Mouse (Mus musculus) left cerebral cortex, adult 2 months (tissue): ENCODE data around the gene Uox. TPM values are rescaled to one million over a fixed set of nuclear protein-coding genes. Genes with fewer than 3 reads are reported as not detected.

Source experiments
- DNase-seq, 2 experiments: peaks; one replicate each; pipeline ENCODE4 v3.0.0; 2021 to 2022; ENCODE audit warnings: low spot score in 2 of 2, mixed read lengths in 1 of 2; ENCODE audit errors: extremely low spot score in 1 of 2
- H3K27ac ChIP-seq: fragments of 200-600 bp; 2 replicates; pipeline ENCODE4 v1.8.1; 2022
- H3K4me3 ChIP-seq: fragments of 200-600 bp; 2 replicates; pipeline ENCODE4 v1.8.1; 2022
- CTCF ChIP-seq: fragments of 200-600 bp; IDR thresholded peaks from 2 replicates; pipeline ENCODE4 v1.8.1; 2022; ENCODE audit warnings: antibody characterized with exemption, mild to moderate bottlenecking, moderate library complexity
- intact Hi-C: fragments of 180-260 bp; cut with DNase I; formaldehyde crosslinking; loops from one replicate; pipeline ENCODE4 v1.15.1; 2025
- total RNA-seq, 2 experiments: library from RNA; stranded (reverse); gene quantifications; 2 replicates each; pipeline ENCODE4 v1.2.3; 2021

The Uox gene
- total RNA-seq, 2 experiments from 2014 or later = 0.27 to 0.37 TPM

- intact Hi-C loops = no loop called here
Observed at GRCm38 (mm10) chr3:146611261-146611660, 41.0 kb downstream of the Uox start.

GRCm38 (mm10) chr3:146611821-146612220, 41.6 kb downstream of the Uox start:
- no peak overlapping the region for H3K4me3 ChIP-seq
- TF ChIP-seq CTCF = no peak
- H3K27ac ChIP-seq = no peak overlapping the region; the same call in 1 of the 2 replicates
- DNase-seq = no peak
- intact Hi-C loops = no loop called here

More at GRCm38 (mm10) chr3:146611261-146611660, 41.0 kb downstream of the Uox start:
- no peak for TF ChIP-seq CTCF
- peak overlapping the region; percentile 51 for H3K27ac ChIP-seq
- no peak overlapping the region for H3K4me3 ChIP-seq
- no peak for DNase-seq

GRCm38 (mm10) chr3:146615496-146615895, 45.3 kb downstream of the Uox start, which contains the start of gene Dnase2b:
Gene Dnase2b, minus strand, starts transcription at chr3:146615596.
- no peak for DNase-seq
- no peak for TF ChIP-seq CTCF
- no peak within 1 kb of the TSS for H3K4me3 ChIP-seq
- H3K27ac ChIP-seq = no peak within 1 kb of the TSS
- intact Hi-C loops = no loop called here

- TF ChIP-seq CTCF = no peak
- intact Hi-C loops = no loop called here
- no peak for DNase-seq
- Histone ChIP-seq H3K27ac (no peak overlapping the region), H3K4me3 (no peak overlapping the region)
Observed at GRCm38 (mm10) chr3:146616533-146617283, 46.5 kb downstream of the Uox start.

GRCm38 (mm10) chr3:146617946-146618345, 47.7 kb downstream of the Uox start:
- Histone ChIP-seq H3K27ac (no peak overlapping the region), H3K4me3 (no peak overlapping the region)
- intact Hi-C loops = no loop called here
- no peak for TF ChIP-seq CTCF
- DNase-seq = no peak

GRCm38 (mm10) chr3:146618357-146618756, 48.1 kb downstream of the Uox start:
- no peak overlapping the region for H3K27ac ChIP-seq
- intact Hi-C loops = no loop called here
- TF ChIP-seq CTCF = no peak
- no peak for DNase-seq
- H3K4me3 ChIP-seq = no peak overlapping the region

- H3K27ac ChIP-seq = peak overlapping the region; percentile 88
Observed at GRCm38 (mm10) chr3:146620101-146620500, 49.9 kb downstream of the Uox start.

GRCm38 (mm10) chr3:146620555-146621249, 50.5 kb downstream of the Uox start:
- Histone ChIP-seq H3K4me3 (no peak overlapping the region), H3K27ac (peak overlapping the region; percentile 88)
- no peak for TF ChIP-seq CTCF
- DNase-seq = peak; percentile 71 to 74
- intact Hi-C loops = loop anchor here (1.0 to 5.0 kb wide), 6 partner anchors 21 to 278 kb away; no protein-coding TSS in a partner anchor

More at GRCm38 (mm10) chr3:146620101-146620500, 49.9 kb downstream of the Uox start:
- intact Hi-C loops = loop anchor here (1.0 to 5.0 kb wide), 6 partner anchors 21 to 278 kb away; no protein-coding TSS in a partner anchor
- no peak overlapping the region for H3K4me3 ChIP-seq
- peak in 1 of 2 experiments; percentile 45 for DNase-seq
- no peak for TF ChIP-seq CTCF

- intact Hi-C loops = loop anchor here (2.0 to 5.0 kb wide), 3 partner anchors 65 to 280 kb away; no protein-coding TSS in a partner anchor
- DNase-seq = peak in 1 of 2 experiments; percentile 48
- H3K27ac ChIP-seq = peak overlapping the region; percentile 88
- no peak overlapping the region for H3K4me3 ChIP-seq
- no peak for TF ChIP-seq CTCF
Observed at GRCm38 (mm10) chr3:146621966-146622365, 51.7 kb downstream of the Uox start.

- peak overlapping the region; percentile 36 for H3K27ac ChIP-seq
- intact Hi-C loops = loop anchor here (1.0 kb wide), 1 partner anchor 86 kb away; no protein-coding TSS in a partner anchor
- TF ChIP-seq CTCF = no peak
Observed at GRCm38 (mm10) chr3:146625766-146626165, 55.5 kb downstream of the Uox start.

GRCm38 (mm10) chr3:146628227-146628982, 58.2 kb downstream of the Uox start:
- intact Hi-C loops = no loop called here
- H3K4me3 ChIP-seq = no peak overlapping the region
- no peak overlapping the region for H3K27ac ChIP-seq
- DNase-seq = no peak
- TF ChIP-seq CTCF = no peak

More at GRCm38 (mm10) chr3:146625766-146626165, 55.5 kb downstream of the Uox start:
- no peak for DNase-seq
- H3K4me3 ChIP-seq = no peak overlapping the region

GRCm38 (mm10) chr3:146632506-146632905, 62.3 kb downstream of the Uox start:
- intact Hi-C loops = no loop called here
- DNase-seq = no peak
- Histone ChIP-seq H3K27ac (no peak overlapping the region), H3K4me3 (no peak overlapping the region)
- TF ChIP-seq CTCF = no peak
